Mouse (Mus musculus): ENCODE data around the gene Iltifb.
"Not testable (repeated sequence)": the region's sequence is repeated elsewhere in the genome, so short reads cannot be mapped to it uniquely, and the experiment has no call there.

GRCm38 (mm10) chr10:118240680-118241079, 54.2 kb downstream of the Iltifb start, which contains the start of gene Gm32717:
- TF ChIP-seq USF1 (IDR thresholded peaks at IDR 0.05; ENCODE audit: low read depth, low read length); CTCF (IDR thresholded peaks at IDR 0.05 in 2 of 3, conservative IDR thresholded peaks at IDR 0.05 in 1 of 3; ENCODE audit: control insufficient read depth in 1 of 3, insufficient read depth in 1 of 3, low read depth in 2 of 3, low read length in 3 of 3, poor library complexity in 1 of 3, severe bottlenecking in 1 of 3); MAFK (IDR thresholded peaks at IDR 0.05; ENCODE audit: borderline replicate concordance, low read depth, low read length); POLR2A (IDR thresholded peaks at IDR 0.05; ENCODE audit: control insufficient read depth in 1 of 2, insufficient read depth in 1 of 2, low read depth in 1 of 2, low read length in 2 of 2, poor library complexity in 1 of 2); RCOR1 (IDR thresholded peaks at IDR 0.05; ENCODE audit: low read depth, low read length); ZC3H11A (IDR thresholded peaks at IDR 0.05; ENCODE audit: low read depth, low read length); MAX (IDR thresholded peaks at IDR 0.05; ENCODE audit: low read length): not testable (repeated sequence)

All from MEL (cell line).